Mouse (Mus musculus): ENCODE data around the gene Hectd3.

DNA sequence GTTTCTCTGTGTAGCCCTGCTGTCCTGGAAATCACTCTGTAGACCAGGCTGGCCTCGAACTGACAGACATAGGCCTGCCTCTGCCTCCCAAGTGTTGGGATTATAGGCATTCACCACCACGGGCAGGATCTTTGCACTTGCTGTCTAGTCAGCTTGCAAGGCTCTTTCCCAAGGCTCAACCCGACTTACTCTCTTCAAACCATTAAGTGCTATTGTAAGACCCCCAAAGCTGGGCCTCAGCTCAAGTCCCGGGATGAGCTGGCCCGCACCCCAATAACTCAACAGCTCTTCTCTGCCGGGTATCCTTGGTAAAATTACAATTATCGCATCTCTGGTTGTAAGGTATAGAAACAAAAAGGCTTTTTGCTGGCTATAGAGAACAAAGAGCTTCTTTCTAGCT is 23.2 kb downstream of the Hectd3 start:
- TF ChIP-seq CTCF (conservative IDR thresholded peaks at IDR 0.05; ENCODE audit: insufficient read depth, insufficient read length, low read depth, low read length) = no peak
- no peak for TF ChIP-seq POLR2A (IDR thresholded peaks at IDR 0.05; ENCODE audit: low read depth, low read length)
